Mouse (Mus musculus) forebrain, embryonic 10.5 days (tissue): Measurements from ENCODE around the gene Prps1l3. TPM values are rescaled to one million over a fixed set of nuclear protein-coding genes. Genes with fewer than 3 reads are reported as not detected.

Experiments
- DNase-seq: peaks from one replicate; pipeline ENCODE4 v3.0.0-alpha.2; 2017; ENCODE audit warnings: low spot score; ENCODE audit errors: extremely low spot score
- H3K27ac ChIP-seq: fragments of 300-500 bp; sonication (generic); 2 replicates; pipeline ENCODE4 v1.5.1; 2016; ENCODE audit warnings: mild to moderate bottlenecking
- H3K27me3 ChIP-seq: fragments of 300-500 bp; sonication (generic); 2 replicates; pipeline ENCODE4 v1.6.1; 2016; ENCODE audit warnings: mild to moderate bottlenecking; ENCODE audit not compliant: poor library complexity, severe bottlenecking
- H3K36me3 ChIP-seq: fragments of 300-500 bp; sonication (generic); replicated peaks from 2 replicates; pipeline ENCODE4 v1.6.1; 2016; ENCODE audit warnings: mild to moderate bottlenecking, moderate library complexity
- H3K4me1 ChIP-seq: fragments of 300-500 bp; sonication (generic); 2 replicates; pipeline ENCODE4 v1.6.1; 2016
- H3K4me3 ChIP-seq: fragments of 300-500 bp; sonication (generic); 2 replicates; pipeline ENCODE4 v1.5.1; 2016; ENCODE audit warnings: mild to moderate bottlenecking, moderate library complexity
- H3K9me3 ChIP-seq: fragments of 300-500 bp; sonication (generic); 2 replicates; pipeline ENCODE4 v1.6.1; 2016; ENCODE audit warnings: mild to moderate bottlenecking, moderate library complexity
- WGBS: fragments of 180-500 bp; shearing (Covaris S2); methylation state at CpG from one replicate; pipeline ENCODE4 v1.1.7; 2016; 5-methylcytosine and 5-hydroxymethylcytosine counted together
- polyA plus RNA-seq: library from polyadenylated mRNA; unstranded; fragments of >200 nt; fragmentation: Nextera tagmentation; extraction: Ambion mirVana; gene quantifications from 2 replicates; pipeline ENCODE4 v1.2.1, GENCODE M21; 2016

The Prps1l3 gene
- polyA plus RNA-seq, result 86.1 and 86.6 TPM in 2 replicates

- Histone ChIP-seq H3K36me3 (peaks cover 16% of the 10 kb centered on the region), H3K4me3 (peak within 1 kb of the TSS; percentile 82), H3K27me3 (no peaks in the 10 kb centered on the region), H3K4me1 (peaks cover 14% of the 10 kb centered on the region), H3K27ac (peak within 1 kb of the TSS; percentile 98), H3K9me3 (no peaks in the 10 kb centered on the region)
- under 1% methylated on average over 58 of the region's 58 CpGs for WGBS
- DNase-seq, result peak; percentile 96
Measured at GRCm38 (mm10) chr12:57230192-57230706, at the start of gene Prps1l3, which contains the start of gene Mipol1. Gene Prps1l3, plus strand, starts transcription at chr12:57230412. Gene Mipol1, plus strand, starts transcription at chr12:57230427.

GRCm38 (mm10) chr12:57184401-57185147 is 45.6 kb upstream of the Prps1l3 start:
- Histone ChIP-seq H3K9me3 (no peaks in the 10 kb centered on the region), H3K27me3 (no peaks in the 10 kb centered on the region), H3K27ac (no peak overlapping the region), H3K4me1 (peaks cover 8% of the 10 kb centered on the region), H3K4me3 (no peak overlapping the region), H3K36me3 (no peaks in the 10 kb centered on the region)
- WGBS, result 67% methylated on average over 2 of the region's 2 CpGs
- no peak for DNase-seq

- H3K4me1 ChIP-seq, result peaks cover 7% of the 10 kb centered on the region
- DNase-seq, result no peak
- H3K36me3 ChIP-seq, result no peaks in the 10 kb centered on the region
- H3K4me3 ChIP-seq, result no peak overlapping the region
- no peaks in the 10 kb centered on the region for H3K9me3 ChIP-seq
- H3K27ac ChIP-seq, result no peak overlapping the region
- WGBS, result 0% methylated on average over 1 of the region's 1 CpGs
- H3K27me3 ChIP-seq, result no peaks in the 10 kb centered on the region
Measured at GRCm38 (mm10) chr12:57185475-57185874, 44.7 kb upstream of the Prps1l3 start.

- H3K36me3 ChIP-seq, result no peaks in the 10 kb centered on the region
- no peaks in the 10 kb centered on the region for H3K9me3 ChIP-seq
- H3K27me3 ChIP-seq, result no peaks in the 10 kb centered on the region
- H3K27ac ChIP-seq, result no peak overlapping the region
- peaks cover 7% of the 10 kb centered on the region for H3K4me1 ChIP-seq
- WGBS, result 78% methylated on average over 2 of the region's 2 CpGs
- no peak for DNase-seq
- no peak overlapping the region for H3K4me3 ChIP-seq
Measured at GRCm38 (mm10) chr12:57186126-57186525, 44.1 kb upstream of the Prps1l3 start.

- H3K27me3 ChIP-seq, result no peaks in the 10 kb centered on the region
- no peak overlapping the region for H3K4me3 ChIP-seq
- H3K4me1 ChIP-seq, result peaks cover 7% of the 10 kb centered on the region
- H3K36me3 ChIP-seq, result no peaks in the 10 kb centered on the region
- no peaks in the 10 kb centered on the region for H3K9me3 ChIP-seq
- no peak for DNase-seq
- WGBS, result 91% methylated on average over 4 of the region's 4 CpGs
- no peak overlapping the region for H3K27ac ChIP-seq
Measured at GRCm38 (mm10) chr12:57187032-57187431, 43.2 kb upstream of the Prps1l3 start.

GRCm38 (mm10) chr12:57194609-57195008 is 35.6 kb upstream of the Prps1l3 start:
- DNase-seq, result peak; percentile 26

GRCm38 (mm10) chr12:57196286-57196607 is 34.0 kb upstream of the Prps1l3 start:
- peak overlapping the region; percentile 86 for H3K27ac ChIP-seq
- peaks cover 23% of the 10 kb centered on the region for H3K4me1 ChIP-seq
- no peaks in the 10 kb centered on the region for H3K9me3 ChIP-seq
- peaks cover 29% of the 10 kb centered on the region for H3K27me3 ChIP-seq
- H3K4me3 ChIP-seq, result peak overlapping the region; percentile 66
- no peaks in the 10 kb centered on the region for H3K36me3 ChIP-seq
- WGBS, result 8% methylated on average over 8 of the region's 8 CpGs
- no peak for DNase-seq

More at GRCm38 (mm10) chr12:57194609-57195008, 35.6 kb upstream of the Prps1l3 start:
- WGBS, result 49% methylated on average over 3 of the region's 3 CpGs
- Histone ChIP-seq H3K4me1 (peaks cover 28% of the 10 kb centered on the region), H3K36me3 (no peaks in the 10 kb centered on the region), H3K27ac (no peak overlapping the region), H3K9me3 (no peaks in the 10 kb centered on the region), H3K4me3 (no peak overlapping the region), H3K27me3 (peaks cover 29% of the 10 kb centered on the region)

- WGBS, result under 1% methylated on average over 55 of the region's 59 CpGs
- Histone ChIP-seq H3K27ac (peak overlapping the region; percentile 86), H3K9me3 (no peaks in the 10 kb centered on the region), H3K4me3 (peak overlapping the region; percentile 66), H3K36me3 (no peaks in the 10 kb centered on the region), H3K27me3 (peaks cover 29% of the 10 kb centered on the region), H3K4me1 (peaks cover 23% of the 10 kb centered on the region)
- peak; percentile 65 for DNase-seq
Measured at GRCm38 (mm10) chr12:57196608-57197362, 33.4 kb upstream of the Prps1l3 start.

GRCm38 (mm10) chr12:57197363-57198026 is 32.7 kb upstream of the Prps1l3 start, which contains the start of gene Slc25a21:
Gene Slc25a21, minus strand, starts transcription at chr12:57197472.
- peaks cover 29% of the 10 kb centered on the region for H3K27me3 ChIP-seq
- WGBS, result 33% methylated on average over 10 of the region's 10 CpGs
- peaks cover 23% of the 10 kb centered on the region for H3K4me1 ChIP-seq
- no peaks in the 10 kb centered on the region for H3K9me3 ChIP-seq
- peak within 1 kb of the TSS; percentile 86 for H3K27ac ChIP-seq
- H3K36me3 ChIP-seq, result no peaks in the 10 kb centered on the region
- DNase-seq, result no peak
- H3K4me3 ChIP-seq, result peak within 1 kb of the TSS; percentile 66

GRCm38 (mm10) chr12:57198269-57198668 is 31.9 kb upstream of the Prps1l3 start:
- Histone ChIP-seq H3K4me1 (peaks cover 23% of the 10 kb centered on the region), H3K9me3 (no peaks in the 10 kb centered on the region), H3K27me3 (peaks cover 29% of the 10 kb centered on the region), H3K4me3 (no peak overlapping the region), H3K27ac (0 out of 2 replicates have a peak overlapping the region, but pooled peaks have one; percentile 10), H3K36me3 (no peaks in the 10 kb centered on the region)
- no peak for DNase-seq

GRCm38 (mm10) chr12:57199427-57199826 is 30.8 kb upstream of the Prps1l3 start:
- WGBS, result 92% methylated on average over 2 of the region's 2 CpGs
- Histone ChIP-seq H3K4me3 (no peak overlapping the region), H3K27me3 (peaks cover 27% of the 10 kb centered on the region), H3K9me3 (no peaks in the 10 kb centered on the region), H3K4me1 (peaks cover 23% of the 10 kb centered on the region), H3K36me3 (no peaks in the 10 kb centered on the region), H3K27ac (no peak overlapping the region)
- no peak for DNase-seq

- peaks cover 16% of the 10 kb centered on the region for H3K27me3 ChIP-seq
- peaks cover 14% of the 10 kb centered on the region for H3K4me1 ChIP-seq
- no peak overlapping the region for H3K27ac ChIP-seq
- H3K9me3 ChIP-seq, result no peaks in the 10 kb centered on the region
- H3K36me3 ChIP-seq, result no peaks in the 10 kb centered on the region
- no peak overlapping the region for H3K4me3 ChIP-seq
- no peak for DNase-seq
- WGBS, result 98% methylated on average over 3 of the region's 3 CpGs
Measured at GRCm38 (mm10) chr12:57201901-57202300, 28.3 kb upstream of the Prps1l3 start.
